Mouse (Mus musculus) liver, embryonic 14.5 days (tissue): ENCODE measurements around the gene Keap1.

ENCODE experiments used
- CTCF ChIP-seq: IDR thresholded peaks from 2 replicates; pipeline ENCODE4 v1.5.1; 2016; ENCODE audit warnings: antibody characterized with exemption, low read depth, control low read depth
- EP300 ChIP-seq: IDR thresholded peaks from 2 replicates; pipeline ENCODE4 v1.6.1; 2016; ENCODE audit warnings: antibody characterized with exemption, low read depth

DNA sequence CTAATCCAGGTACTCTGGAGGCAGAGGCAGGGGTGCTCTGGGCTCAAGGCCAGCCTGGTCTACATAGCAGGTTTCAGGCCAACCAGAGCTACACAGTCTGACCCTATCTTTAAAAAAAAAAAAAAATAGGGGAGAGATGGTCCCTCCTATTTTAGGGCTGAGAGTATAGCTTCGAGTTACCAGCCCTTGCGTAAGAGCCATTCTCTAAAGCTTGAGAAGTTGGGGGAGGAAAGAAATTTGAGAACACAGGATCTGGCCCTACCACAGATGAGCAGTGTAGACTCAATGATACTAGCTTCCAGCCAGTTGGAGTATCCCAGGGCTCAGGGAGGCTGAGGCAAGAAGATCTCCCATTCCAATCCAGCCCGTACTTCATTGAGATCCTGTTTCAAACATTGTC lies 45.4 kb downstream of the Keap1 start:
- TF ChIP-seq CTCF (no peak), EP300 (no peak)
